Mouse (Mus musculus) kidney, postnatal 25 days (tissue): ENCODE data around the gene 4921524J17Rik.
A peak's percentile ranks its signal among the peaks of the same experiment; 100 is the strongest.

Experiments used
- DNase-seq, 2 experiments: peaks; one replicate each; pipeline ENCODE4 v3.0.0; 2021; ENCODE audit warnings: mixed read lengths in 2 of 2

The 4921524J17Rik gene

GRCm38 (mm10) chr8:85380123-85380823, 52.4 kb downstream of the 4921524J17Rik start:
- no peak for DNase-seq

DNA sequence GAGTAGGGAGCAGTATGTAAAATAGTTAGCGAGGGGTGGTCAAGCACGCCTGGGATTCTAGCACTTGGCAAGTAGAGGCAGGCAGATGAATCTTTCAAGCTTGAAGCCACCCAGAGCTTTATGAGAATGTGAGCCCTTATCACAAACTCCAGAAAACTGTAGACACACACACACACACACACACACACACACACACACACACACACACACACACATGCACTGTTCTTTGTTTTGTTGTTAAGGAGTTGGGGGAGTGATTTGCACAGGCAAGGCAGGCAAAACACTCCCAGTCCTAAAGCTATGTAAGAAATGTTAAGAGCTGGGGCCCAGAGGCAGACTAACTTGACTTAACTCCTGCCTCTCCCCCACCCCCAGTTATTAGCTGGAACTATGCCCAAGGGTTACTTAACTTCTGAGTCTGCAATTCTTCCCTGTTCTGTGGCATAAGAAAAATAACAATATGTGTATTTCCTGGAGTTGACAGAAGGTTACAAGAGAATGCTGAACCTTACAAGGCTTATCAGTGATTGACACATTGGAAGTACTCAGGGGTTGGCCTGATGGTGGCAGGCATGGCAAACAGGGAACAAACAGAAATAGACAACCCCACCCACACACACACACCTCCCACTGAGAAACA, 53.4 kb downstream of the 4921524J17Rik start:
- DNase-seq: peak; percentile 47 to 58

DNA sequence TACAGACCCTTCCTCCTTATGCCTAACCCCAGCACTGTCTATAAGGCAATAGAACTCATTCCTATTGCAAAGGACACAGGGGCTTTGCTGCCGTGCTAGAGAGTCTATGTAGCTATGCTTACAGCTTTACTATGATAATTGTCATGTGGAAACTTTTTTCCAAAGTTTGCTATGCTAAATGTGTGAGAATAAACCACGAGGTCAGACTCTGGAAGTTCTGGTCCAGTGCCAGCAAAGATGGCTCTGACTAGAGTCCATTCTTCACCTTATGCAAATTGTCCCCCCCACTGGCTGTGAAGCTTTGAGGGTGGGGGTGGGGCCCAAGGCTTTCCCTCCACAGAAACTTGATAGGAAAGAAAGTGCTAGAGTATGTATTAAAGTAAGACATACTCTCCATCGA, 56.1 kb downstream of the 4921524J17Rik start:
- DNase-seq: peak; percentile 43 to 51

- no peak for DNase-seq
These were observed 58.3 kb downstream of the 4921524J17Rik start for GRCm38 (mm10) chr8:85374286-85374685.

DNA sequence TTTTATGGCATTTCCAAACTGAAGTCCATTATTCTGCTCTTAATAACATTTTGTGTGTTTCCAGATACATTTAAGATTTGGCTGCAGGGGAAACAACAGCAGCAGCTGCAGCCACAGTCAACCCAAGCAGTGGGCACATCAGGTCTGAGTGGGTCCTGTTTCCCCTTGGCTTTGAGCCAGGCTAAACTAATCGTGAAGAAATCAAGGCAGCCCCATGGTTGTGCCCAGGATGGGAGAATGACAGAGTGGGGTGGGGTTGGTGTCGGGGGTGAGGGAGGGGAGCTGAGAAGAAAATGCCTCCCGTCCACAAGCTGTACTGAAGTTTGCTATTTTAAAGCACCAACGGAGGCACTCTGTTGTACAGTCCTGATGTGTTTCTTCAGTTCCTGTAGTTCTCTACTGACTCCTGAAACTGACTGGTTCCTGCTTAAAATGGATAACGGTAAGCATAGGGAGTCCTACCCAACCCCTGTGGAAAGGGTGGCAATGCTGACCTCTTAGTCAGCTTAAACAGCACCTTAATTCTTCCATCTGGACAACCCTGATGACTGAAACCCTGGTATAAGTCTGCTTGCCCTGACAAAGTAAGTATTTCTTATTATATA, 59.1 kb downstream of the 4921524J17Rik start:
- DNase-seq: no peak

- no peak for DNase-seq
These were observed 60.2 kb downstream of the 4921524J17Rik start for GRCm38 (mm10) chr8:85372465-85372839.

DNA sequence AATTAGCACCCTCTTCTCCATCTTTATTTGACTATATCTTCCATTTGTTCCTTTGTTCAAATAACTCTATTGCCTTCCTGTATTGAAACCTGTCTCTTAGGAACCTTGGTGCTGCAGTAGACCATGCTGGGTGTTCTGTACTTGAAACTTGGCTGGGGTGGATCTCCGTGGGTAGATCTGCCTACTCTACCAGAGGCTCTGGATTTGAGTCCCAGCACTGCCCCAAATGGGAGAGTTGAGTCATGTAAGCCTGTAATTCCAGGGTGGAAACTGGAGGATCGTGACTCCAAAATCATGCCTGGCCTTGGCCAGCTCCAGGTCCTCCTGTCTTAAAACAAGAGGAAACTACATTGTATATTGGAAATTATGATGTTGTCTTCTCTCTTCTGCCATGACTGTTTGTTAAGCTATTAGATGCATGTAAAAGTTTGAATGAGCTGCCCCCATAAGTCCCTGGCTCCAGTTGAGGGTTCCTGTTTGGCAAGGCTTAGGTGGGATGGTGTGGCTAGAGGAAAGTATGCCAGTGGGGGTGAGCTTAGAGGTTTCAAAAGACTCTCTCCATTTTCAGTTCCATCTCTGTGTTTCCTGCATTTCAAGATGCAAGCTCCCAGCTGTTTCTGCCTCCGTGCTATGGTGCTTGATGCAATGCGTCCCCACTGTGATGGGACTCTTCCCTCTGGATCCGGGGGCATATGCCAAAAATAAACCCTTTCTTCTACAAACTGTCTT, 60.7 kb downstream of the 4921524J17Rik start:
- DNase-seq: no peak

DNA sequence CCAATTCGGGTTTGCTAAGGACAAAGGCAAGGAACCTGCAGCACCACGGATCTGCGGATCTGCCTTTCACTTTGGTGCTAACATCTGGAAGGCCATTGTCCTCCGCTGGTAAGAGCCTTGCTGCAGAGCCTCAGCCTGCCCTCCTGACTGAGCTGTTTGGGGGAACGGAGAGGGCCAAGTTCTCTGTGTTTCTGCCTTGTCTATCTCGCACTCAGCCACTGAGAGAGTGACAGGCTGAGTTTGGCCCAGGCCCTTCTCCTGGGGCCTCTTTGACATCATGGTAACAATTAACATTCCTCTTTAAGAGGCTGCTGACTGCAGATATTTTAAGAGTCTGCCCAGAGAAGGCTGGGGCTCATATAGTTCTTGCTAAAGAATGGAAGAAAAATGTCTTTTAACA, 67.5 kb downstream of the 4921524J17Rik start:
- no peak for DNase-seq

GRCm38 (mm10) chr8:85364628-85365027, 68.0 kb downstream of the 4921524J17Rik start:
- DNase-seq: no peak

- DNase-seq: no peak
These were observed 69.2 kb downstream of the 4921524J17Rik start for GRCm38 (mm10) chr8:85363406-85363805.

DNA sequence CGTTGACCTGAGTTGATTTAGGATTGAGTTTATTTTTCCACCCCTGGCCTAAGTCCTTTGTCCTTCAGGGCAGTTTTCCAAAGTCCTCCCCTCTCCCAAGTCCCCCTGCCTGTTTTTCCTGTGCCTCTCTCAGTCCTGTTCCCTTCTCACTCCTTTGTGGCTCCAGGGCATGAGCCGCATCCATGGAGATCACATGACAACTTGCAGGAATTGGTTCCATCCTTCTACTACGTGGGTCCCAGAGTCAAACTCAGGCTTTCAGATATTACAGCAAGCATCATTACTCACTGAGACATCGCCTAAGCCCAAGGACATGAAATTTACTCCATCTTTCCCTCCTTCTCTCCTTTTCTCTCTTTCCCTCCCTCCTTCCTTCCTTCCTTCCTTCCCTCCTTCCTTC, 70.4 kb downstream of the 4921524J17Rik start:
- no peak for DNase-seq
